Mouse (Mus musculus): ENCODE results near the gene Gabra5. TPM values are rescaled to one million over a fixed set of nuclear protein-coding genes. Genes with fewer than 3 reads are reported as not detected.
A peak's percentile ranks its signal among the peaks of the same experiment; 100 is the strongest.

The Gabra5 gene
- total RNA-seq, 4 experiments from 2014 or later = 41.6 to 50.5 (median 47.5) TPM

DNA sequence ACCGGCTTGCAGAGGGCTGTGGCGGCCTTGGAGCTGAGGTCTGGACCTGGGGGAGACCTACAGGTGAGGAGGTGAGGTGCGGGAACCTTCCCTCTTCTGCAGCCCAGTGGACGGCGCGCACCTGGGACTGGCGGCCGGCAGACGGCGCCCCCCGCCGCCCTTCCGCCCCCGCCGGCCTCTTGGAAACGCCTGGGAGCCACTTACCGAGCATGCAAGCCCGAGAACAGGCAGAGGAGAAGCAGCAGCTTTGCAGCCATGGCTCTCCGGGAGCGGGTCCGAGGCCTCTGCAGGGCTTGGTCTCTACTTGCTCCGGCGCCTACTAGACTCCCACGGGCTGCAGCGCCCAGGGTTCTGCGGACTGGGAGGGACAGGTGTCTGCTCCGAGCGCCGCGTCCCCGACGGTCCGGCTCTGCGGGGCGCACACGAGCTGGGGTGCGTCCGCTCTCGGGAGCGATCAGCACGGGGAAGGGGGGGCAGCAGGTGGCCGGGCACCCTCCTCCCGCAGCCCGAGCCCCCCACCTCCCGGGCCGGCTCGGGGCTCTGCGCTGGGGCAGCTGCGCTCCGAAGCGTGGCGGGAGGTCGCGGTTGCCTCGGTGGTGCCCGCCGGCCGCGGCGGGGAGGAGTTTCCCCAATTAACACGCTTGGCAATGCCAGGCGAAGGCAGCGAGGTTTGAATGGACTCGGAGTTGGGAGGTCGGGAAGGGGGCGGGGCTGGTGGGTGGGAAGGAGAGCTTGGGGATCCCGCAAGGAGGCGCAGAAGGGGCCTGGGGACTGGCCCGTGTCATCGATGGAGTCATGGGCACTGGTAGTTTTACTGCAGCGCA lies 123.1 kb downstream of the Gabra5 start, which contains the start of gene Gabrg3:
Gene Gabrg3 (minus strand): TSS at position 672 of the 824 bp plus-strand sequence.
- peak in 1 of 2 experiments; percentile 39 for DNase-seq (ENCODE audit: low spot score in 2 of 2)

GRCm38 (mm10) chr7:57384112-57384511 lies 125.7 kb downstream of the Gabra5 start:
- peak in 1 of 2 experiments; percentile 22 for DNase-seq (ENCODE audit: low spot score in 2 of 2)

DNA sequence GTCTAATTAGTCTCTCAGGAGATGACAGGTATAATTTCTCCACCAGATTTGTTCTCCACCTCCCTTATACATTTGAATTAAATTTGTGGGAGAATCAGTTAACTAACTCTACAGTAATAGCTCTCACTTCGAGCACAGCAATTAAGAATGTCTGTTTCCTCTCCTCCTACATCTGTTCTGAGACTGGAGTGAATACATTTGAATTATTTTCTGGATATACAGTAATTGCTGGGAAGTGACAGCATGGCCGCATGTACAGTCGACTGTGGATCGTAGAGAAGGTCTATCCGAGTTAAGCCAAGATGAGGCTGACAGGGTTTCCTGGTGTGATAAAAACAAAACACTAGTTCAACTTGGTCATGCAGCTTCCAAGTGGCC lies 143.9 kb downstream of the Gabra5 start:
- no peak for DNase-seq (ENCODE audit: low spot score in 2 of 2)

- no peak for DNase-seq (ENCODE audit: low spot score in 2 of 2)
These were observed 144.5 kb downstream of the Gabra5 start for GRCm38 (mm10) chr7:57365134-57366012.

GRCm38 (mm10) chr7:57363812-57364211 lies 146.0 kb downstream of the Gabra5 start:
- no peak for DNase-seq (ENCODE audit: low spot score in 2 of 2)

DNA sequence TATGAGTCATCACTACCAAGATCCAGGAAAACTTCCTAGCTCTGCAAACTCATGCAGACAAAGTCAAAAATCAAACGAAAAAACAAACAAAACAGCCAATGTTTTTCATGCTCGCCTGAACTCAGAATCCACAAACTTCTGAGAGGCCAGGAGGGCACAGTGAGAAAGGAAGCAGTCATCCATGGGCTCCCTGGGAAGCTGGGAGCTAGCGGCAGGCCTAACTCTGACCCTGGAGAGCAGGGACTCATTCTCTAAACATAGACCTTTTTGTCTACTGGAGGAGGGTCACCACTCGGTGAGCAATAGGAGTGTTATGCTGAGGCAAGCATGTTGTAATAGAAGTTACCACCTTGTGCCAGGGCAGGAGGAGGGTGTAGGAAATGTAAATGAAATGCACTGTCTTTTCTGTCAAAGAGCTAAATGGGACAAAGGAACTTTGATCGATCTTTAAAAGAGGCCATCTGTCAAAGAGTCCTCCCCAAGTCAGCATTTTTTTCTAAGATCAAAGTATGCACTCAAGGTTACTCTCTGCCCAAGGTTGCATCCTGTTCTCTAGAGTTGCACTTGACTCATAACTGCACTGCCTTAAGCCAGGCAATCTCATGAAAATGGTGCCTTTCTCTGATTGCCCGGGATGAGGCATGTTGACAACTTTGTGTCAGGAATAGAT lies 151.9 kb downstream of the Gabra5 start:
- no peak for DNase-seq (ENCODE audit: low spot score in 2 of 2)

Other genes starting within 250 kb of the Gabra5 start
- 10 to 100 TPM; 18.6 to 24.4 (median 21.1) TPM for gene Gabrg3, start 122.9 kb downstream of the Gabra5 start, total RNA-seq (2022)
- gene Gabrb3, start 90.4 kb downstream of the Gabra5 start, total RNA-seq (2022) = 100 to 1,000 TPM; 177 to 217 (median 196) TPM

All from left cerebral cortex, adult 8-10 months (tissue).